Mouse (Mus musculus) splenic B cell, adult 2 months (primary cell): ENCODE results near the gene Jarid2.

Experiments used
- DNase-seq: peaks from one replicate; pipeline ENCODE4 v3.0.0-alpha.2; 2011; ENCODE audit warnings: low read depth, low spot score
- H3K27me3 ChIP-seq: 2 replicates; pipeline ENCODE4 v1.6.1; 2012; ENCODE audit warnings: mild to moderate bottlenecking, low read length, moderate library complexity, mixed read lengths; ENCODE audit not compliant: control insufficient read depth, poor library complexity, insufficient read depth, severe bottlenecking
- H3K36me3 ChIP-seq: 2 replicates; pipeline ENCODE4 v1.6.1; 2012; ENCODE audit warnings: mild to moderate bottlenecking, low read length, moderate library complexity, mixed read lengths; ENCODE audit not compliant: control insufficient read depth, poor library complexity, insufficient read depth, severe bottlenecking

Jarid2 gene

GRCm38 (mm10) chr13:44917202-44917601, 187.9 kb downstream of the Jarid2 start:
- DNase-seq: no peak

GRCm38 (mm10) chr13:44918269-44918668, 189.0 kb downstream of the Jarid2 start:
- DNase-seq: no peak
- Histone ChIP-seq H3K27me3 (no peaks in the 10 kb centered on the region), H3K36me3 (peaks cover 13% of the 10 kb centered on the region)

More at GRCm38 (mm10) chr13:44917202-44917601, 187.9 kb downstream of the Jarid2 start:
- peaks cover 14% of the 10 kb centered on the region for H3K36me3 ChIP-seq
- no peaks in the 10 kb centered on the region for H3K27me3 ChIP-seq

GRCm38 (mm10) chr13:44921095-44921494, 191.8 kb downstream of the Jarid2 start:
- no peak for DNase-seq
- Histone ChIP-seq H3K36me3 (peaks cover 20% of the 10 kb centered on the region), H3K27me3 (no peaks in the 10 kb centered on the region)

- Histone ChIP-seq H3K36me3 (peaks cover 20% of the 10 kb centered on the region), H3K27me3 (no peaks in the 10 kb centered on the region)
- no peak for DNase-seq
Observed at GRCm38 (mm10) chr13:44921721-44922120, 192.4 kb downstream of the Jarid2 start.

- no peaks in the 10 kb centered on the region for H3K27me3 ChIP-seq
- no peak for DNase-seq
- H3K36me3 ChIP-seq: peaks cover 16% of the 10 kb centered on the region
Observed at GRCm38 (mm10) chr13:44924042-44924441, 194.8 kb downstream of the Jarid2 start.

- DNase-seq: no peak
- Histone ChIP-seq H3K36me3 (peaks cover 17% of the 10 kb centered on the region), H3K27me3 (no peaks in the 10 kb centered on the region)
Observed at GRCm38 (mm10) chr13:44925173-44925572, 195.9 kb downstream of the Jarid2 start.

GRCm38 (mm10) chr13:44926311-44926710, 197.0 kb downstream of the Jarid2 start:
- H3K27me3 ChIP-seq: no peaks in the 10 kb centered on the region
- peaks cover 17% of the 10 kb centered on the region for H3K36me3 ChIP-seq
- DNase-seq: no peak

- Histone ChIP-seq H3K27me3 (no peaks in the 10 kb centered on the region), H3K36me3 (peaks cover 3% of the 10 kb centered on the region)
- no peak for DNase-seq
Observed at GRCm38 (mm10) chr13:44932307-44933264, 203.3 kb downstream of the Jarid2 start.

GRCm38 (mm10) chr13:44933575-44933974, 204.3 kb downstream of the Jarid2 start:
- Histone ChIP-seq H3K27me3 (no peaks in the 10 kb centered on the region), H3K36me3 (peaks cover 3% of the 10 kb centered on the region)
- DNase-seq: no peak

- DNase-seq: peak; percentile 16
- H3K36me3 ChIP-seq: peaks cover 2% of the 10 kb centered on the region; the same call in 1 of the 2 replicates
Observed at GRCm38 (mm10) chr13:44937681-44938080, 208.4 kb downstream of the Jarid2 start.

GRCm38 (mm10) chr13:44939326-44940035, 210.2 kb downstream of the Jarid2 start:
- Histone ChIP-seq H3K36me3 (peaks cover 2% of the 10 kb centered on the region; the same call in 1 of the 2 replicates), H3K27me3 (no peaks in the 10 kb centered on the region)
- DNase-seq: no peak

More at GRCm38 (mm10) chr13:44937681-44938080, 208.4 kb downstream of the Jarid2 start:
- H3K27me3 ChIP-seq: no peaks in the 10 kb centered on the region

- DNase-seq: no peak
- H3K27me3 ChIP-seq: no peaks in the 10 kb centered on the region
Observed at GRCm38 (mm10) chr13:44943618-44944017, 214.3 kb downstream of the Jarid2 start.

GRCm38 (mm10) chr13:44946880-44947635, 217.8 kb downstream of the Jarid2 start:
- no peaks in the 10 kb centered on the region for H3K36me3 ChIP-seq
- no peaks in the 10 kb centered on the region for H3K27me3 ChIP-seq
- no peak for DNase-seq

More at GRCm38 (mm10) chr13:44943618-44944017, 214.3 kb downstream of the Jarid2 start:
- H3K36me3 ChIP-seq: no peaks in the 10 kb centered on the region
